Mouse (Mus musculus): Measurements from ENCODE around the gene Med16.

- TF ChIP-seq CTCF (IDR thresholded peaks at IDR 0.05; ENCODE audit: borderline replicate concordance, extremely low read depth, insufficient read depth, insufficient read length) (no peak), POLR2A (IDR thresholded peaks at IDR 0.05; ENCODE audit: borderline replicate concordance, extremely low read depth, insufficient read depth, insufficient read length, poor library complexity, severe bottlenecking) (no peak)
Measured at GRCm38 (mm10) chr10:79897316-79898245, 11.1 kb downstream of the Med16 start.
